Mouse (Mus musculus) liver, postnatal 0 days (tissue): ENCODE data around the gene Rftn2. TPM values are rescaled to one million over a fixed set of nuclear protein-coding genes. Genes with fewer than 3 reads are reported as not detected.

ENCODE experiments used
- ATAC-seq: fragments of 200-750 bp; cut with Nextera tagmentation; 2 replicates; pipeline ENCODE4 v1.8.0; 2017; ENCODE audit warnings: mild to moderate bottlenecking, moderate library complexity
- DNase-seq: peaks from one replicate; pipeline ENCODE4 v3.0.0-alpha.2; 2016
- H3K27ac ChIP-seq: fragments of 300-500 bp; sonication (generic); 2 replicates; pipeline ENCODE4 v1.5.1; 2014; ENCODE audit warnings: antibody characterized with exemption, moderate library complexity, mild to moderate bottlenecking, low read depth
- H3K27me3 ChIP-seq: fragments of 300-500 bp; sonication (generic); 2 replicates; pipeline ENCODE4 v1.6.1; 2014; ENCODE audit warnings: low read length, control low read depth, mixed read lengths; ENCODE audit not compliant: insufficient read depth
- H3K36me3 ChIP-seq: fragments of 300-500 bp; sonication (generic); replicated peaks from 2 replicates; pipeline ENCODE4 v1.6.1; 2014; ENCODE audit warnings: mild to moderate bottlenecking, control low read depth, low read length, moderate library complexity, mixed read lengths; ENCODE audit not compliant: insufficient read depth
- H3K4me1 ChIP-seq: fragments of 300-500 bp; sonication (generic); 2 replicates; pipeline ENCODE4 v1.6.1; 2014; ENCODE audit warnings: antibody characterized with exemption, mild to moderate bottlenecking, control low read depth; ENCODE audit not compliant: insufficient read depth
- H3K4me2 ChIP-seq: fragments of 300-500 bp; sonication (generic); 2 replicates; pipeline ENCODE4 v1.6.1; 2014; ENCODE audit warnings: low read depth, mild to moderate bottlenecking, low read length, moderate library complexity, mixed read lengths
- H3K4me3 ChIP-seq: fragments of 300-500 bp; sonication (generic); 2 replicates; pipeline ENCODE4 v1.5.1; 2014; ENCODE audit warnings: low read depth, low read length
- H3K9ac ChIP-seq: fragments of 300-500 bp; sonication (generic); replicated peaks from 2 replicates; pipeline ENCODE4 v1.6.1; 2014; ENCODE audit warnings: mild to moderate bottlenecking, moderate library complexity
- H3K9me3 ChIP-seq: fragments of 300-500 bp; sonication (generic); 2 replicates; pipeline ENCODE4 v1.6.1; 2016; ENCODE audit warnings: mild to moderate bottlenecking, control low read depth, low read length, mixed read lengths
- CTCF ChIP-seq: sonication (generic); IDR thresholded peaks from 2 replicates; pipeline ENCODE4 v1.5.1; 2016; ENCODE audit warnings: antibody characterized with exemption, low read depth
- EP300 ChIP-seq: IDR thresholded peaks from 2 replicates; pipeline ENCODE4 v1.6.1; 2016; ENCODE audit warnings: antibody characterized with exemption, low read depth, mild to moderate bottlenecking
- WGBS: fragments of 180-500 bp; shearing (Covaris S2); extraction: QIAGEN DNeasy Blood & Tissue Kit; methylation state at CpG from one replicate; pipeline ENCODE4 v1.1.7; 2014; ENCODE audit not compliant: insufficient replicate concordance; 5-methylcytosine and 5-hydroxymethylcytosine counted together
- polyA plus RNA-seq: library from polyadenylated mRNA; unstranded; fragments of >200 nt; fragmentation: Nextera tagmentation; extraction: Ambion mirVana; gene quantifications from 2 replicates; pipeline ENCODE4 v1.2.1, GENCODE M21; 2015

The Rftn2 gene
- polyA plus RNA-seq, 1 experiment from 2014 or later = 0.41 TPM

- no peak overlapping the region for H3K9ac ChIP-seq
- H3K36me3 ChIP-seq = no peaks in the 10 kb centered on the region
- no peaks in the 10 kb centered on the region for H3K27me3 ChIP-seq
- ATAC-seq = no peak
- no peaks in the 10 kb centered on the region for H3K9me3 ChIP-seq
- TF ChIP-seq EP300 = no peak
- no peak for TF ChIP-seq CTCF
- no peak overlapping the region for H3K4me3 ChIP-seq
- no peak overlapping the region for H3K27ac ChIP-seq
- 72% methylated on average over 19 of the region's 19 CpGs for WGBS
- no peak overlapping the region for H3K4me2 ChIP-seq
- DNase-seq = no peak
- peaks cover 2% of the 10 kb centered on the region; the same call in 1 of the 2 replicates for H3K4me1 ChIP-seq
Observed at GRCm38 (mm10) chr1:55194064-55194915, 32.3 kb downstream of the Rftn2 start.

GRCm38 (mm10) chr1:55193316-55193715 lies 33.3 kb downstream of the Rftn2 start:
- Histone ChIP-seq H3K4me2 (no peak overlapping the region), H3K27ac (no peak overlapping the region), H3K9ac (no peak overlapping the region), H3K4me1 (peaks cover 2% of the 10 kb centered on the region; the same call in 1 of the 2 replicates), H3K9me3 (no peaks in the 10 kb centered on the region), H3K36me3 (no peaks in the 10 kb centered on the region), H3K4me3 (no peak overlapping the region), H3K27me3 (no peaks in the 10 kb centered on the region)
- DNase-seq (no peak), ATAC-seq (no peak)
- 72% methylated on average over 2 of the region's 2 CpGs for WGBS
- TF ChIP-seq CTCF = no peak
- no peak for TF ChIP-seq EP300

GRCm38 (mm10) chr1:55192824-55193223 lies 33.8 kb downstream of the Rftn2 start:
- peaks cover 2% of the 10 kb centered on the region; the same call in 1 of the 2 replicates for H3K4me1 ChIP-seq
- 45% methylated on average over 3 of the region's 3 CpGs for WGBS
- DNase-seq (peak; percentile 49), ATAC-seq (no peak)
- TF ChIP-seq EP300 (no peak), CTCF (peak; percentile 73)
- no peaks in the 10 kb centered on the region for H3K9me3 ChIP-seq
- H3K4me3 ChIP-seq = no peak overlapping the region
- no peak overlapping the region for H3K4me2 ChIP-seq
- no peak overlapping the region for H3K27ac ChIP-seq
- H3K9ac ChIP-seq = no peak overlapping the region
- H3K36me3 ChIP-seq = no peaks in the 10 kb centered on the region
- H3K27me3 ChIP-seq = no peaks in the 10 kb centered on the region

GRCm38 (mm10) chr1:55192015-55192414 lies 34.6 kb downstream of the Rftn2 start:
- ATAC-seq = no peak
- Histone ChIP-seq H3K4me1 (peaks cover 2% of the 10 kb centered on the region; the same call in 1 of the 2 replicates), H3K9me3 (no peaks in the 10 kb centered on the region), H3K27me3 (no peaks in the 10 kb centered on the region), H3K9ac (no peak overlapping the region), H3K27ac (no peak overlapping the region), H3K4me3 (no peak overlapping the region), H3K36me3 (no peaks in the 10 kb centered on the region), H3K4me2 (0 out of 2 replicates have a peak overlapping the region, but pooled peaks have one; percentile 51)
- 27% methylated on average over 8 of the region's 8 CpGs for WGBS
- TF ChIP-seq EP300 (no peak), CTCF (no peak)
- DNase-seq = no peak

- ATAC-seq = no peak
- Histone ChIP-seq H3K27ac (no peak overlapping the region), H3K4me1 (no peaks in the 10 kb centered on the region)
Observed at GRCm38 (mm10) chr1:55186592-55187210, 39.9 kb downstream of the Rftn2 start.

GRCm38 (mm10) chr1:55185718-55186117 lies 40.9 kb downstream of the Rftn2 start:
- WGBS = 73% methylated on average over 6 of the region's 6 CpGs
- ATAC-seq (no peak), DNase-seq (no peak)
- Histone ChIP-seq H3K9me3 (no peaks in the 10 kb centered on the region), H3K4me1 (no peaks in the 10 kb centered on the region), H3K9ac (no peak overlapping the region), H3K36me3 (no peaks in the 10 kb centered on the region), H3K27ac (no peak overlapping the region), H3K4me3 (no peak overlapping the region), H3K27me3 (no peaks in the 10 kb centered on the region), H3K4me2 (no peak overlapping the region)
- no peak for TF ChIP-seq EP300
- peak; percentile 53 for TF ChIP-seq CTCF

More at GRCm38 (mm10) chr1:55186592-55187210, 39.9 kb downstream of the Rftn2 start:
- no peaks in the 10 kb centered on the region for H3K27me3 ChIP-seq
- WGBS = 48% methylated on average over 11 of the region's 11 CpGs
- no peak for DNase-seq
- H3K9ac ChIP-seq = no peak overlapping the region
- H3K4me2 ChIP-seq = no peak overlapping the region
- no peaks in the 10 kb centered on the region for H3K36me3 ChIP-seq
- H3K4me3 ChIP-seq = no peak overlapping the region
- H3K9me3 ChIP-seq = no peaks in the 10 kb centered on the region
- no peak for TF ChIP-seq CTCF
- no peak for TF ChIP-seq EP300
